Mouse (Mus musculus) myocyte (in vitro differentiated cells): ENCODE results near the gene Myrf.

ENCODE experiments used
- MAX ChIP-seq: IDR thresholded peaks from one replicate; pipeline ENCODE4 v1.6.1; 2011; ENCODE audit warnings: low read depth, mild to moderate bottlenecking, control low read depth
- POLR2A ChIP-seq: IDR thresholded peaks from one replicate; pipeline ENCODE4 v1.6.1; 2011; ENCODE audit warnings: low read depth, mild to moderate bottlenecking, control low read depth, moderate library complexity; ENCODE audit not compliant: insufficient read length

DNA sequence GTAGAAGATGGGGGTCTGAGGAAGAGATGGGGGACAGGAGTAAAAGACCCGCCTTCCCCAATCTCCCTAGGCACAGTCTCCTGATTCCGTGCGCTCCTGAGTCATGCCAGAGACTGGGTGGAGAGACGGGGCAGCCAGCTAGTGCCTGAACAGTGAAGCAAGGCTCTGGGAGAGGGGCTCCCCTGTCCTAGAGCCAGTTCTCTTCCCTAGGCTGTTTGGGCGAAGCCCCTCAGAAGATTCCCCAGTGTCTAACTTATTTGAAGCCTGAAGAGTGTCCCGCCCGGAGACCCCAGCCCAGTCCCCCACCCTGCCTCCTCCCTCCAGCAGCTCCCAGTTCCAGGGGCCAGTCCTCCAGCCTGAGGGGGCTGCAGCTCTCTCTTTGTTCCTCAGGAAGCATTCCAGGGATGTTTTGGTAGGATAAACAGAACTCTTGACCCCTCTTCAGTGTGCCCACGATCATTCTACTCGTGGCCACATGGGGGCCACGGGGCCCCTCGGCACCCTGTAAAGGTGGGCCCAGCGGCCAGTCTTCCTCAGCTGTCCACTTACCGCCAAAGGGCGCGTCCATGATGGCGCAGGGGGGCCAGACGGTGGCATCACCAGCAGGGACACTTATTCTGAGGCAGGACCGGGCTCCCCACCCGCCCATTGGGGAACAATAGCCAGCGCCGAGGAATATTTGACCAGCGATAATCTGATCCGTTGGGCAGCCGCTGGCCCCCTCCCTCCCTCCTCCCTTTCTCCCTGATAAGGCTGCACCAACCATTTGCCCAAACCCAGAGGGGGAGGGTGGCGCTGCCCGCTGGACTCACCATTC lies 15.7 kb downstream of the Myrf start:
- TF ChIP-seq MAX = no peak
- no peak for TF ChIP-seq POLR2A
